Mouse (Mus musculus) spleen, postnatal 0 days (tissue): ENCODE measurements around the gene Kremen2. TPM values are rescaled to one million over a fixed set of nuclear protein-coding genes. Genes with fewer than 3 reads are reported as not detected.

ENCODE experiments used
- polyA plus RNA-seq: library from polyadenylated mRNA; unstranded; fragments of >200 nt; fragmentation: Nextera tagmentation; extraction: Ambion mirVana; gene quantifications from 2 replicates; pipeline ENCODE4 v1.2.1, GENCODE M21; 2015

The Kremen2 gene
- polyA plus RNA-seq: not detected in 2 replicates

DNA sequence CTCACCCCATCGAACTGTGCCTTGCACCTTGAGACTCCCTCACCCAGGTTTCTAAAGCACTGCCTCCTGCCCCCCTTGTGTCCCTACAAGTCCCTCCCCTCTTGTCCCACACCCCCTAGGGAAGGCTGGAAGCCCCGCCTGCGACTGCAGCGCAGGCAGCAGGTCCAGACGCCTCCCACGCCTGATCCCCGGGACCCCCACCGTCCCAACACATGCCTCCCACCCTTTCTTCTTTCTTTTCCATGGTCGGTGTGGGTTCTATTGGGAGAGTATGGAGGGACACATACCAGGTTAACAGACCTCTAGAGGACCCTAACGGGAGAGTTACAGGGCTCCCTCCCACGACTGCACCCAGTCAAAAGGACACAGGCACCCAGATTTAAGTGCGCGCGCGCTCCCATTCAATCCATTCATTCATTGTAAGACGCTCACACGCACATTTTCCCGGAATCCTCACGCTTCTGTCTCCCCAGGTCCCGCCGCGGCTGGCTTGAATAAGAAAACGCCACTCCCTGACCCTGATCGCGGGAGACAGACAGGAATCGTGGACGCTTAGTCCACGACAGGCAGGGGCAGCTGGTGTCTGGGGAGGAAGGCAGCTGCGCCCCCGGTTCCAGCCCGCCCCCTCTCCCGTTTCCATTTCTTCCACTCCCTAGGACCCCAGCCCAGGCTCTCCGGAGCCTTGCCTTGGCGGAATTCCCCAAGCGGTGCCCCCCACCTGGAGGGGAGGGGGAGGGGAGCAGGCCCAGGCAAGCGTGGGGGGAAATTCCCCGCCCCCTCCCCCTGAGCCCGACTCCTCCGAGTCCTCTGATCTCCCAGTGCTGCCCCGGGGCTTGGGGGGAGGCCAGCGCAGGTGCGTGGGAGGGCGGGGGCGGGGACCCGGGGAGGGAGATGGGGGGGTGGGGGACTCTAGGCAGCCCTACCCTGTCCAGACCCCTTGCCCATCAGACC is at the start of gene Kremen2:
Gene Kremen2 (minus strand): TSS at position 533 of the 951 bp plus-strand sequence.

GRCm38 (mm10) chr17:23790269-23791078 is 44.8 kb upstream of the Kremen2 start, which contains the start of gene Srrm2:
TSS of gene Srrm2 (plus strand) at chr17:23790532.

GRCm38 (mm10) chr17:23785561-23786471 is 40.2 kb upstream of the Kremen2 start, which contains the start of gene Flywch2:
TSS of gene Flywch2 (minus strand) at chr17:23786081.

DNA sequence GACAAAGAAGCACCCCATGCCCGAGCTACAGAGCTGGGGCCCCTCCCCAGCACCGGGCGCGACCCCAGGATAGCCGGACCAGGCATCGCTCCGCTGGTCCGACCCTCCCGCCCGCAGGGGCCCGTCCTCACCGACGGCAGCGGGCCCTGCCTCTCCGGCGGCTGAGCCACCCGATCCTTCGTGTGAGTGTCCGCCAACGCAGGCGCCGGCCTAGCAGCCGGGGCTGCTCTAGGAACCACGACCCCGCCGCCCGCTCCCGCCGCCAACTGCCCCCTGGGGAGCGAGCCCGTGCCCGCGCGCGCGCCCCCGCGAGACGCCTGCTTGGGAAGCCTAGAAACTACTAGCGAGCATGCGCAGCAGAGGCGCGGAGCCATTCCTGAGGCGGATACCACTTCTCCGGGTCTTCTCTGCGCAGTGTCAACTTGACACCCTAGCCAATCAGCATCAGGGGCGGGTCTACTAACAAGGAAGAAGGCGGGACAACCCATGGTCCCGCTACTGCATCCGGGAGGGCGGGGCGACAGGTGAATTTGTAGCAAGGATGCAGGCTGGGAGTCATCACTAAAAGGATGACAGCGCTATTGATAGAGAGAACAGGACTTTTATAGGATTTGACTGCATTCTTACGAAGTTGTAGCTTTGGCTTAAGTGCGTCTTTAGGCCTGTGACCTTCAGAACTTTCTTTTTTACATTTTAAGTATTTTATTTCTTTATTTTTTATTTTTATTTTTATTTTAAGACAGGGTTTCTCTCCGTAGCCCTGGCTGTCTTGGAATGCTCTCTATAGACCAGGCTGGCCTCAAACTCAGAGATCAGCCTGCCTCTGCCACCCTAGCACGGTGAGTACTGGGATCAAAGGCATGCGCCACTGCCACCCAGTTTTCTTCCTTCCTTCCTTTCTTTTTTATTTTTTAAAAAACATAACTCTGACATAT is 25.9 kb upstream of the Kremen2 start, which contains the start of gene Flywch1:
Gene Flywch1 (minus strand): TSS at position 319 of the 935 bp plus-strand sequence.

GRCm38 (mm10) chr17:23740598-23741021 is 5.0 kb downstream of the Kremen2 start, which contains the start of gene Paqr4:
TSS of gene Paqr4 (minus strand) at chr17:23740867.

DNA sequence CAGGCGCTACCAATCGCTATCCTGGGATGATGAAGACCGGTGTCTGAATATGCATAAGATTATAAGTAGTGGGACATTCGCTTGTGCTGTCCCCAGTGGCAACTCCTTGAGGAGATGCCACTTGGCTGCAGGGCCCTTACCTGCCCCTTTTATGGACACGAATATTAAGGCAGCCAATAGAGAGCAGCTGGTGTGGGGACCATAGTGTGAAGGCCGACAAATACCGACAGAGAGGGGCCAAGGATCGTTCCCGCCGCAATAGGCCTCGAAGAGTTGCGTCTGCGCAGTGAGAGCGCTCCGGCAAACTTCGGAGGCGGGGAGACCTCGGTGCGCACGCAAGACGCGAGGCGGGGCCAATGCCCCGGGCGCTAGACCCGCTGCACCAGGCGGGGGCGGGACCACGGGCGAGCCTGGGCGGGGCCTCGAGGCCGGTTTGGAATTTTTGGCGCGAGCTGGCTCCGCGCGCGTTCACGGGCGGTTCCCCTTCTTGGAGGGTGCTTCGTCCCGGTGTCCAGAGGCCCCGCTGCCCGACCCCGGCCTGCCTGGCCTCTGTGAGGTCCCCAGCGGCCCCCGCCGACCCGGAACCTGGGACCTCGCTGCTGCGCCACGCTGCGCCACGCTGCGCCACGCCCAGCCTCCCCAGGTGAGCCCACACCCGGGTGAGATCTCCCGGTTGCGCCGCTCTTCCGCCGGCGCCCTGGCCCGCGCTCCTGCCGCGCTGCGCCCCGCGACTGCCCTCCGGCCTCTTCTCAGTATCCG is 19.5 kb downstream of the Kremen2 start, which contains the start of gene Pkmyt1:
Gene Pkmyt1 (plus strand): TSS at position 338 of the 759 bp plus-strand sequence.

GRCm38 (mm10) chr17:23722376-23723125 is 23.1 kb downstream of the Kremen2 start, which contains the start of gene 1520401A03Rik:
TSS of gene 1520401A03Rik (minus strand) at chr17:23722783.

Other genes with a start within 250 kb of the Kremen2 start
- gene Zfp213, start 181.6 kb downstream of the Kremen2 start, polyA plus RNA-seq: 6.9 and 8.1 TPM in 2 replicates
- gene Zfp13, start 146.3 kb downstream of the Kremen2 start, polyA plus RNA-seq: 1.9 and 2.2 TPM in 2 replicates
- gene Zscan10, start 145.0 kb downstream of the Kremen2 start, polyA plus RNA-seq: not detected in 2 replicates
- 3.0 and 4.4 TPM in 2 replicates for gene Mmp25, start 100.6 kb downstream of the Kremen2 start, polyA plus RNA-seq
- 0.11 and 0.35 TPM in 2 replicates for gene Bicdl2, start 85.3 kb downstream of the Kremen2 start, polyA plus RNA-seq
- 43.1 and 43.5 TPM in 2 replicates for gene Hcfc1r1, start 72.2 kb downstream of the Kremen2 start, polyA plus RNA-seq
- 21.1 and 22.3 TPM in 2 replicates for gene Thoc6, start 72.0 kb downstream of the Kremen2 start, polyA plus RNA-seq
- gene Tnfrsf12a, start 68.4 kb downstream of the Kremen2 start, polyA plus RNA-seq: 3.4 and 4.0 TPM in 2 replicates
- 0.11 TPM in 1 of 2 replicates, not detected in the other for gene Cldn6, start 66.6 kb downstream of the Kremen2 start, polyA plus RNA-seq
- gene Cldn9, start 61.8 kb downstream of the Kremen2 start, polyA plus RNA-seq: 0.08 TPM in 2 replicates
- gene 1520401A03Rik, start 23.1 kb downstream of the Kremen2 start, polyA plus RNA-seq: 0.11 TPM in 1 of 2 replicates, not detected in the other
- 37.2 and 39.2 TPM in 2 replicates for gene Pkmyt1, start 19.5 kb downstream of the Kremen2 start, polyA plus RNA-seq
- gene Paqr4, start 5.0 kb downstream of the Kremen2 start, polyA plus RNA-seq: 10.5 and 12.2 TPM in 2 replicates
- gene Flywch1, start 25.8 kb upstream of the Kremen2 start, polyA plus RNA-seq: 19.2 and 22.6 TPM in 2 replicates
- 3.5 and 6.6 TPM in 2 replicates for gene Flywch2, start 40.2 kb upstream of the Kremen2 start, polyA plus RNA-seq
- gene Srrm2, start 44.7 kb upstream of the Kremen2 start, polyA plus RNA-seq: 290 and 303 TPM in 2 replicates
- gene Elob, start 83.3 kb upstream of the Kremen2 start, polyA plus RNA-seq: 632 and 659 TPM in 2 replicates
- gene Prss33, start 90.2 kb upstream of the Kremen2 start, polyA plus RNA-seq: not detected in 2 replicates
- not detected in 2 replicates for gene Prss32, start 98.0 kb upstream of the Kremen2 start, polyA plus RNA-seq
- not detected in 2 replicates for gene Prss41, start 98.3 kb upstream of the Kremen2 start, polyA plus RNA-seq
- gene Prss21, start 122.2 kb upstream of the Kremen2 start, polyA plus RNA-seq: not detected in 2 replicates
- gene Dcpp1, start 135.0 kb upstream of the Kremen2 start, polyA plus RNA-seq: not detected in 2 replicates
- not detected in 2 replicates for gene Dcpp2, start 135.0 kb upstream of the Kremen2 start, polyA plus RNA-seq
- not detected in 2 replicates for gene Dcpp3, start 171.6 kb upstream of the Kremen2 start, polyA plus RNA-seq
- gene Sbp, start 195.8 kb upstream of the Kremen2 start, polyA plus RNA-seq: not detected in 2 replicates
- not detected in 2 replicates for gene Sbpl, start 209.4 kb upstream of the Kremen2 start, polyA plus RNA-seq
- 0.20 and 0.36 TPM in 2 replicates for gene Prss30, start 234.7 kb upstream of the Kremen2 start, polyA plus RNA-seq